Mouse (Mus musculus): ENCODE results near the gene Uhrf1. TPM values are rescaled to one million over a fixed set of nuclear protein-coding genes. Genes with fewer than 3 reads are reported as not detected.

Uhrf1 gene
- polyA plus RNA-seq, 2 experiments, result 76.0 to 86.2 TPM

DNA sequence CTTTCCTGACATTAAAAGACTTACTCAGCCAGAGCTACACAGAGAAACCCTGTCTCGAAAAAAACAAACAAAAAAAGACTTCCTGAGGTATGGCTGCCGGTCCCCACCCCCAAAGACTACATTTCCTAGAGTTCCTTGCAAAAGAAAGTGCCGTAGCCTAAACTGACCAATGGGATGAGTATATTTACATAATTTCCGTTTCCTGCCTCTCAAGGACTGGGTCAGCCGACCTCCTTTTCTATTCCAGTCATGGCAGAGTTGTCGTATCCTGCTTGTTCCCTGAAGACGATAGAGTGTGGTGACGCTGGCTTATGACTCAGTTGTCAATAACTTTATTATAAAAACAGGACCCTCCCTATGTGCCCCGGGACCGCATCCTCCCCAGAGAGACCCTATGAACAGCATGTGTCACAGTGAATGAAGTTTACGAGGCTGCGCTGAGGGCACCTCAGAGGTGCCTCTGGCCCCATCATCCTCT, 33.9 kb upstream of the Uhrf1 start:
- Histone ChIP-seq H3K36me3 (replicated peaks; ENCODE audit: control insufficient read depth, insufficient read depth, low read depth) (no peaks in the 10 kb centered on the region; the same call in 1 of the 2 replicates), H3K4me1 (replicated peaks; ENCODE audit: control insufficient read depth in 2 of 2, insufficient read depth in 2 of 2, low read length in 1 of 2) (peaks cover 3 to 13% of the 10 kb centered on the region in 2 experiments; a peak in 2 of 4 replicates)

DNA sequence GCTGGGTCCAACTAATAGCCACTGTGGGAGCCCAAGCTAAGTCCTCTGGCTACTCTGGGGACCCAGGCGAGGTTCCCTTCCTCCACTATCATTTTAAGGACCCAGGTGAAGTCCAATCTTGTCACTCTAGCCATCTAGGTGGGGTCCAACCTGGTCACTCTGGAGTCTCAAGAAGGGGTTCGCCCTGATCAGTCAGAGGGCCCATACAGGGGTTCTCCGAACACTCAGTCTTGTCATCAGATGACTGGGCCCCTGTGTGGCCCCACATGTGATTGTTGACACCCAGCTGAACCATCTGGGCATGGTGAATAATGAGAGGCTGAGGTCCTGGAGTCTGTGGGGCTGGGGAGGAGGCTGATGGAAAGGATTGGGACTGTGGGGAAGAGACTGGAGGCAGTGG, 33.4 kb upstream of the Uhrf1 start:
- 60% methylated on average over 3 of the region's 3 CpGs for WGBS (ENCODE audit: insufficient replicate concordance)
- no peaks in the 10 kb centered on the region for H3K9me3 ChIP-seq (ENCODE audit: control insufficient read depth, low read length)
- TF ChIP-seq EP300 (IDR thresholded peaks at IDR 0.05; ENCODE audit: low read depth) (no peak), CTCF (IDR thresholded peaks at IDR 0.05; ENCODE audit: low read depth) (no peak)
- H3K27ac ChIP-seq, result no peak overlapping the region
- peak overlapping the region; percentile 36 to 44; a peak in 3 of 4 replicates for H3K4me3 ChIP-seq (ENCODE audit: insufficient read depth in 1 of 2, low read depth in 2 of 2, low read length in 2 of 2)
- H3K9ac ChIP-seq (replicated peaks), result no peak overlapping the region; the same call in 1 of the 2 replicates
- H3K4me2 ChIP-seq (ENCODE audit: low read depth), result peak overlapping the region; percentile 63
- ATAC-seq (ENCODE audit: insufficient read depth), result no peak
- peaks cover 3 to 16% of the 10 kb centered on the region in 2 experiments; a peak in 2 of 4 replicates for H3K4me1 ChIP-seq (replicated peaks; ENCODE audit: control insufficient read depth in 2 of 2, insufficient read depth in 2 of 2, low read length in 1 of 2)
- H3K27me3 ChIP-seq (ENCODE audit: control insufficient read depth, insufficient read depth, low read length), result no peaks in the 10 kb centered on the region
- DNase-seq (ENCODE audit: low read depth in 3 of 3, low spot score in 3 of 3), result no peak
- no peaks in the 10 kb centered on the region; the same call in 1 of the 2 replicates for H3K36me3 ChIP-seq (replicated peaks; ENCODE audit: control insufficient read depth, insufficient read depth, low read depth)

More for the DNA sequence above, 33.9 kb upstream of the Uhrf1 start:
- TF ChIP-seq EP300 (IDR thresholded peaks at IDR 0.05; ENCODE audit: low read depth) (no peak), CTCF (IDR thresholded peaks at IDR 0.05; ENCODE audit: low read depth) (no peak)
- DNase-seq (ENCODE audit: low read depth in 3 of 3, low spot score in 3 of 3), result peak; percentile 60 to 76 (median 69)
- peak overlapping the region; percentile 52 for H3K27ac ChIP-seq
- no peaks in the 10 kb centered on the region for H3K27me3 ChIP-seq (ENCODE audit: control insufficient read depth, insufficient read depth, low read length)
- H3K9ac ChIP-seq (replicated peaks), result peak overlapping the region; percentile 58
- peak overlapping the region; percentile 36 to 44 for H3K4me3 ChIP-seq (ENCODE audit: insufficient read depth in 1 of 2, low read depth in 2 of 2, low read length in 2 of 2)
- 13% methylated on average over 12 of the region's 12 CpGs for WGBS (ENCODE audit: insufficient replicate concordance)
- peak overlapping the region; percentile 63 for H3K4me2 ChIP-seq (ENCODE audit: low read depth)
- no peaks in the 10 kb centered on the region for H3K9me3 ChIP-seq (ENCODE audit: control insufficient read depth, low read length)
- peak; percentile 68 for ATAC-seq (ENCODE audit: insufficient read depth)

DNA sequence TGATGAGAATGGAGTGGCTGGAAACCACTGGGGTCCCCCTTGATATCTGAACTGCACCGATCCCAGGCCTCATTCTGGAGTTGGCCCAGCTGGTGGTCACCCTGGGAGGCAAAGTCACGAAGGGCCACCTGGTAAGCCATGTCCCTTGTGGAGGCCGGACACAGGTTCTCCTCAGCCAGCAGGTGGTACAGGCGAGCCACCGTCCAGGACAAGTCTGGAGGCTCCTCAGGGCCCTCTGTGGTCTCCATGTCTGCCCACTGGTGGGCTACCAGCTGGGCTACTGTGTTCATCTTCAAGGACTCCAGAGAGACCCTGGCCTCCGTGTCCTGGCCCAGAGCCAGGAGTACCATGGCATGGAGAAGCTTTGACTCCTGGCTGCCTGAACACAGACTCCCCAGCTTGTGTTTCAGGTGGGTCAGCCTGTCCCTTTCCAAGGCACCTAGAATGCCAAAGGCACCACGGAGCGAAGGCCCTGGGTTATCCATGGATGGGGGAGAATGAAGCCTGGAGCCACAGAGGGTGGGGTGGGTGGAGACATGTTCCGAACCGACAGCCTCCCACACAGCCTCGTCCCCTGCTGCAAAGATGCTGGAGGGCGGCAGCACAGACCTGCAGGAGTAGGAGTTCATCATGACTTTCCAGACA, 31.4 kb upstream of the Uhrf1 start:
- Histone ChIP-seq H3K27ac (no peak overlapping the region), H3K4me2 (ENCODE audit: low read depth) (no peak overlapping the region), H3K4me3 (ENCODE audit: insufficient read depth in 1 of 2, low read depth in 2 of 2, low read length in 2 of 2) (no peak overlapping the region), H3K36me3 (replicated peaks; ENCODE audit: control insufficient read depth, insufficient read depth, low read depth) (no peaks in the 10 kb centered on the region; the same call in 1 of the 2 replicates), H3K9ac (replicated peaks) (no peak overlapping the region), H3K27me3 (ENCODE audit: control insufficient read depth, insufficient read depth, low read length) (no peaks in the 10 kb centered on the region), H3K9me3 (ENCODE audit: control insufficient read depth, low read length) (no peaks in the 10 kb centered on the region), H3K4me1 (replicated peaks; ENCODE audit: control insufficient read depth in 2 of 2, insufficient read depth in 2 of 2, low read length in 1 of 2) (peaks cover 5 to 19% of the 10 kb centered on the region in 2 experiments; a peak in 3 of 4 replicates)
- ATAC-seq (ENCODE audit: insufficient read depth), result no peak
- WGBS (ENCODE audit: insufficient replicate concordance), result 82% methylated on average over 12 of the region's 12 CpGs
- TF ChIP-seq EP300 (IDR thresholded peaks at IDR 0.05; ENCODE audit: low read depth) (no peak), CTCF (IDR thresholded peaks at IDR 0.05; ENCODE audit: low read depth) (peak; percentile 25; the same call in 1 of the 2 replicates)
- no peak for DNase-seq (ENCODE audit: low read depth in 3 of 3, low spot score in 3 of 3)

DNA sequence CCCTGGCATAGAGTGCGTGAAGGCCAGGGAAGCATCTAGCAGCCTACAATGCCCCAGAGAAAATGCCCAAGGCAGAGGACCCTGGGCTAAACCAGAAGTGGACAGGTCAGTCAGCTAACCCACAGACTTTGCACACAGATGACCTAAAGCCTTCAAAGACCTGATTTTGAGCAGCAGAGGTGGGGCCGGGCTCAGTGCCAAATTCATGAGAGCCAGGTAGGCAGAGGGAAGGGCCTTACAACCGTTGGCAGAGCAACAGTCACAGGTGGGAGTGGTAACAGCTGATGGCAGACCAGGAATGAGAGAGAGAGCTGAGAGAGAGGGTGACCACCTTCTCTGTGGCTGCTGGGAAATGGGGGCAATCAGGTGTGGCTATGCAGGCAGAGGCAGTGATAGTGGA, 30.5 kb upstream of the Uhrf1 start:
- ATAC-seq (ENCODE audit: insufficient read depth) (no peak), DNase-seq (ENCODE audit: low read depth in 3 of 3, low spot score in 3 of 3) (no peak)
- H3K9me3 ChIP-seq (ENCODE audit: control insufficient read depth, low read length), result no peaks in the 10 kb centered on the region
- no peak overlapping the region for H3K4me3 ChIP-seq (ENCODE audit: insufficient read depth in 1 of 2, low read depth in 2 of 2, low read length in 2 of 2)
- H3K36me3 ChIP-seq (replicated peaks; ENCODE audit: control insufficient read depth, insufficient read depth, low read depth), result no peaks in the 10 kb centered on the region; the same call in 1 of the 2 replicates
- H3K27ac ChIP-seq, result no peak overlapping the region
- H3K9ac ChIP-seq (replicated peaks), result no peak overlapping the region
- TF ChIP-seq EP300 (IDR thresholded peaks at IDR 0.05; ENCODE audit: low read depth) (no peak), CTCF (IDR thresholded peaks at IDR 0.05; ENCODE audit: low read depth) (no peak)
- 63% methylated on average over 3 of the region's 3 CpGs for WGBS (ENCODE audit: insufficient replicate concordance)
- H3K4me2 ChIP-seq (ENCODE audit: low read depth), result no peak overlapping the region
- H3K4me1 ChIP-seq (replicated peaks; ENCODE audit: control insufficient read depth in 2 of 2, insufficient read depth in 2 of 2, low read length in 1 of 2), result peaks cover 13 to 28% of the 10 kb centered on the region in 2 experiments
- H3K27me3 ChIP-seq (ENCODE audit: control insufficient read depth, insufficient read depth, low read length), result no peaks in the 10 kb centered on the region

DNA sequence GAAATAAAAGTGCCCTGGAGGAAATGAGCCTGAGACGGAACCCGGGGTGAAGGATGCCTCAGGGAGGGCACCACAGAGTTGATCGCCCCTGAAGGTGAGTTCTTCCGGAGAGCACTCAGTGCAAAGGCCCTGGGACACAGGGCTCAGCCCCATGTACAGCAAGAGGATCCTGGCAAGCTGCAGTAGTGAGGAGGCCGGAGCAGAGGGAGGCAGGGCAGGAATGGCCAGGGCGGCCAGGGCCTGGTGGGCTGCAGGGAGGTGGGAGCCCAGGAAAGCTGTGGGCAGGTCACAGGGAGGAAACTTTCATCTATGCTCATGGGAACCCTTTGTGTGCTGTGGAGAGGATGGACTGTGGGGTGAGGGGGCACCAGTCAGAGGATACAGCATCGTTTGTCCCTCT, 29.6 kb upstream of the Uhrf1 start:
- Histone ChIP-seq H3K4me2 (ENCODE audit: low read depth) (no peak overlapping the region), H3K9ac (replicated peaks) (no peak overlapping the region), H3K4me3 (ENCODE audit: insufficient read depth in 1 of 2, low read depth in 2 of 2, low read length in 2 of 2) (no peak overlapping the region), H3K9me3 (ENCODE audit: control insufficient read depth, low read length) (no peaks in the 10 kb centered on the region), H3K27me3 (ENCODE audit: control insufficient read depth, insufficient read depth, low read length) (no peaks in the 10 kb centered on the region), H3K36me3 (replicated peaks; ENCODE audit: control insufficient read depth, insufficient read depth, low read depth) (no peaks in the 10 kb centered on the region; the same call in 1 of the 2 replicates), H3K27ac (no peak overlapping the region), H3K4me1 (replicated peaks; ENCODE audit: control insufficient read depth in 2 of 2, insufficient read depth in 2 of 2, low read length in 1 of 2) (peaks cover 18 to 33% of the 10 kb centered on the region in 2 experiments)
- TF ChIP-seq EP300 (IDR thresholded peaks at IDR 0.05; ENCODE audit: low read depth), result no peak
- TF ChIP-seq CTCF (IDR thresholded peaks at IDR 0.05; ENCODE audit: low read depth), result no peak
- 78% methylated on average over 7 of the region's 7 CpGs for WGBS (ENCODE audit: insufficient replicate concordance)
- DNase-seq (ENCODE audit: low read depth in 3 of 3, low spot score in 3 of 3) (no peak), ATAC-seq (ENCODE audit: insufficient read depth) (no peak)

All from liver, embryonic 14.5 days (tissue).